Mouse (Mus musculus) forebrain, postnatal 0 days (tissue): ENCODE data around the gene Lnx1. TPM values are rescaled to one million over a fixed set of nuclear protein-coding genes. Genes with fewer than 3 reads are reported as not detected.
A peak's percentile ranks its signal among the peaks of the same experiment; 100 is the strongest.

Source experiments
- ATAC-seq: fragments of 200-750 bp; cut with Nextera tagmentation; 2 replicates; pipeline ENCODE4 v1.8.0; 2017; ENCODE audit warnings: mild to moderate bottlenecking, moderate library complexity
- DNase-seq: peaks from one replicate; pipeline ENCODE4 v3.0.0-alpha.2; 2015
- H3K27ac ChIP-seq: fragments of 300-500 bp; sonication (generic); 2 replicates; pipeline ENCODE4 v1.5.1; 2014; ENCODE audit warnings: low read depth, mild to moderate bottlenecking, antibody characterized with exemption, low read length, moderate library complexity, mixed read lengths
- H3K27me3 ChIP-seq: fragments of 300-500 bp; sonication (generic); 2 replicates; pipeline ENCODE4 v1.6.1; 2014; ENCODE audit warnings: mild to moderate bottlenecking, low read length, mixed read lengths; ENCODE audit not compliant: insufficient read depth
- H3K36me3 ChIP-seq: fragments of 300-500 bp; sonication (generic); 2 replicates; pipeline ENCODE4 v1.6.1; 2014; ENCODE audit warnings: mild to moderate bottlenecking, moderate library complexity; ENCODE audit not compliant: insufficient read depth
- H3K4me1 ChIP-seq: fragments of 300-500 bp; sonication (generic); 2 replicates; pipeline ENCODE4 v1.6.1; 2014; ENCODE audit warnings: antibody characterized with exemption; ENCODE audit not compliant: insufficient read depth
- H3K4me2 ChIP-seq: fragments of 300-500 bp; sonication (generic); 2 replicates; pipeline ENCODE4 v1.6.1; 2014; ENCODE audit warnings: low read depth, mild to moderate bottlenecking, moderate library complexity
- H3K4me3 ChIP-seq: fragments of 300-500 bp; sonication (generic); 2 replicates; pipeline ENCODE4 v1.5.1; 2014; ENCODE audit warnings: low read depth, low read length, mixed read lengths
- H3K9ac ChIP-seq: fragments of 300-500 bp; sonication (generic); 2 replicates; pipeline ENCODE4 v1.6.1; 2014; ENCODE audit warnings: mild to moderate bottlenecking
- H3K9me3 ChIP-seq: fragments of 300-500 bp; sonication (generic); 2 replicates; pipeline ENCODE4 v1.6.1; 2016; ENCODE audit warnings: low read length
- CTCF ChIP-seq: sonication (generic); IDR thresholded peaks from 2 replicates; pipeline ENCODE4 v1.5.1; 2016; ENCODE audit warnings: antibody characterized with exemption, control low read depth, low read depth
- WGBS: fragments of 180-500 bp; shearing (Covaris S2); extraction: QIAGEN DNeasy Blood & Tissue Kit; methylation state at CpG from one replicate; pipeline ENCODE4 v1.1.7; 2014; 5-methylcytosine and 5-hydroxymethylcytosine counted together
- polyA plus RNA-seq: library from polyadenylated mRNA; unstranded; fragments of >200 nt; fragmentation: Nextera tagmentation; extraction: Ambion mirVana; gene quantifications from 2 replicates; pipeline ENCODE4 v1.2.1, GENCODE M21; 2015
- total RNA-seq: library from RNA; depleted of rRNA; stranded (reverse); fragments of >200 nt; gene quantifications from 2 replicates; pipeline ENCODE4 v1.2.3, GENCODE M21; 2014

The Lnx1 gene
- total and polyA plus RNA-seq, 2 experiments from 2014 or later: 11.0 to 21.2 TPM

GRCm38 (mm10) chr5:74641000-74641399, 61.7 kb downstream of the Lnx1 start:
- 58% methylated on average over 6 of the region's 6 CpGs for WGBS
- H3K4me1 ChIP-seq: no peaks in the 10 kb centered on the region
- H3K9ac ChIP-seq: no peak overlapping the region
- H3K36me3 ChIP-seq: no peaks in the 10 kb centered on the region
- no peak overlapping the region for H3K4me3 ChIP-seq
- no peak for DNase-seq
- no peak for ATAC-seq
- no peaks in the 10 kb centered on the region for H3K9me3 ChIP-seq
- H3K4me2 ChIP-seq: no peak overlapping the region
- H3K27me3 ChIP-seq: no peaks in the 10 kb centered on the region
- no peak overlapping the region for H3K27ac ChIP-seq
- TF ChIP-seq CTCF: peak; percentile 50

DNA sequence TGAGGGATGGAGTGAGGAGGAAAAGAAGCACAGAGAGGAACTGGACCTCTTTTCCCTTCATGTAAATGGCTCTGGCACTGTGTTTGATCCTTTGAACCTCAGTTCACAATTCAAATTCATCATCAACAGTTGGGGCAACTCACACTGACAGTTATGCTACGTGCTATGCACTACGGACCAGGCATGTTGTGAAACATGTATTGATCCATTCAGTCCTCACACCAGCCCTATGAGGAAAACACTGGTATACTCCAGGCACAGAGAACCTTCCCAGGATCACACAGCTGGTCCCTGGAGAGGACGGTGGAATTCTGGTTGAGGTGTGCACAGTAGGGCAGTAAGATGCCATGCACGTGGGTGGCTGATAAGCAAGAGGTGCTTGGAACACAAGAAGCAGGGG, 62.2 kb downstream of the Lnx1 start:
- Histone ChIP-seq H3K27ac (no peak overlapping the region), H3K9ac (no peak overlapping the region), H3K4me2 (no peak overlapping the region), H3K4me3 (no peak overlapping the region), H3K27me3 (no peaks in the 10 kb centered on the region), H3K4me1 (no peaks in the 10 kb centered on the region), H3K36me3 (no peaks in the 10 kb centered on the region), H3K9me3 (no peaks in the 10 kb centered on the region)
- TF ChIP-seq CTCF: no peak
- DNase-seq: no peak
- ATAC-seq: no peak
- WGBS: 92% methylated on average over 4 of the region's 4 CpGs

DNA sequence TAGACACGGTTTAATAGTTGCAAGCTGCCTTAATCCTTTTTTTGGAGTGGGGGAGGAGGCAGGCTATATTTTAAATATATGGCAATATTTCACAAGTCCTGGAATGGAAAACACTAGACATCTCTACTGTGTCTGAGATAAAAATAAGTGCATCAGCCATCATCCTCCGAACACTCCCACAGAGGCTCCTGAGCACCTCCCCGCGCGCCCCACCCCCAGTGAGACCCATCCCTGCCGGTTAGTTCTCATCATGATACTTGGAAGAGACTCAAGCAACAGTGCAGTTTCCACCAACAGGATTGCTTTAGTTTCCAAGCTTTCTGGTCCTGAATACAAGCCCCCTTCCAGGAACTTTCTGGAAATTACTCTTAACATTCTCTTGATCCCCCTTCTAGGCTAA, 63.2 kb downstream of the Lnx1 start:
- no peak for TF ChIP-seq CTCF
- H3K9me3 ChIP-seq: no peaks in the 10 kb centered on the region
- H3K4me2 ChIP-seq: no peak overlapping the region
- no peak overlapping the region for H3K27ac ChIP-seq
- H3K4me3 ChIP-seq: no peak overlapping the region
- no peaks in the 10 kb centered on the region for H3K36me3 ChIP-seq
- no peak overlapping the region for H3K9ac ChIP-seq
- 87% methylated on average over 6 of the region's 6 CpGs for WGBS
- ATAC-seq: no peak
- H3K27me3 ChIP-seq: no peaks in the 10 kb centered on the region
- no peaks in the 10 kb centered on the region for H3K4me1 ChIP-seq
- DNase-seq: no peak

- H3K4me3 ChIP-seq: no peak overlapping the region
- no peaks in the 10 kb centered on the region for H3K4me1 ChIP-seq
- H3K4me2 ChIP-seq: no peak overlapping the region
- ATAC-seq (no peak), DNase-seq (no peak)
- 77% methylated on average over 3 of the region's 3 CpGs for WGBS
- no peaks in the 10 kb centered on the region for H3K36me3 ChIP-seq
- no peak for TF ChIP-seq CTCF
- H3K9me3 ChIP-seq: no peaks in the 10 kb centered on the region
- H3K9ac ChIP-seq: no peak overlapping the region
- no peak overlapping the region for H3K27ac ChIP-seq
- no peaks in the 10 kb centered on the region for H3K27me3 ChIP-seq
These were observed 68.3 kb downstream of the Lnx1 start for GRCm38 (mm10) chr5:74634391-74634790.

DNA sequence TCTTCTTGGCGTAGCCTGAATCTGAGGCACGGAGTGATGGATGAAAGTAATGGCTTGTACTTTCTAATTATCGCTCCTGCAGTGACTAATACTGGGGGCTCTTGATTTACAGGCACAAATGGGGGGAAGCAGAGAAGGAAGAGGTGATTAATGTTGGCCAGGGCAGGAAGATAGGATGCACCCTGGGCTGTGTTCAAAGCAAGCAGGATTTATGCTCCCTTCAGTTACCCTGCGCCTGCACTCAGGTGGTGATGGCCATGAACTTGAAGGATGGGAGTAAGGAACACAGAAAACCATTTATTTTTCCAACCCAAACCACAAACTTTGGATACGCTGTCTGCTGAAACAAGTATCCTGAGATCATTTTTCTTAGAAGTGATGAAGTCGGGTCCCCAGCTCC, 69.3 kb downstream of the Lnx1 start:
- no peak for TF ChIP-seq CTCF
- 88% methylated on average over 6 of the region's 6 CpGs for WGBS
- H3K4me3 ChIP-seq: no peak overlapping the region
- H3K9ac ChIP-seq: no peak overlapping the region
- no peak overlapping the region for H3K4me2 ChIP-seq
- no peaks in the 10 kb centered on the region for H3K9me3 ChIP-seq
- H3K27ac ChIP-seq: no peak overlapping the region
- no peak for DNase-seq
- no peak for ATAC-seq
- H3K36me3 ChIP-seq: no peaks in the 10 kb centered on the region
- no peaks in the 10 kb centered on the region for H3K27me3 ChIP-seq
- H3K4me1 ChIP-seq: no peaks in the 10 kb centered on the region

DNA sequence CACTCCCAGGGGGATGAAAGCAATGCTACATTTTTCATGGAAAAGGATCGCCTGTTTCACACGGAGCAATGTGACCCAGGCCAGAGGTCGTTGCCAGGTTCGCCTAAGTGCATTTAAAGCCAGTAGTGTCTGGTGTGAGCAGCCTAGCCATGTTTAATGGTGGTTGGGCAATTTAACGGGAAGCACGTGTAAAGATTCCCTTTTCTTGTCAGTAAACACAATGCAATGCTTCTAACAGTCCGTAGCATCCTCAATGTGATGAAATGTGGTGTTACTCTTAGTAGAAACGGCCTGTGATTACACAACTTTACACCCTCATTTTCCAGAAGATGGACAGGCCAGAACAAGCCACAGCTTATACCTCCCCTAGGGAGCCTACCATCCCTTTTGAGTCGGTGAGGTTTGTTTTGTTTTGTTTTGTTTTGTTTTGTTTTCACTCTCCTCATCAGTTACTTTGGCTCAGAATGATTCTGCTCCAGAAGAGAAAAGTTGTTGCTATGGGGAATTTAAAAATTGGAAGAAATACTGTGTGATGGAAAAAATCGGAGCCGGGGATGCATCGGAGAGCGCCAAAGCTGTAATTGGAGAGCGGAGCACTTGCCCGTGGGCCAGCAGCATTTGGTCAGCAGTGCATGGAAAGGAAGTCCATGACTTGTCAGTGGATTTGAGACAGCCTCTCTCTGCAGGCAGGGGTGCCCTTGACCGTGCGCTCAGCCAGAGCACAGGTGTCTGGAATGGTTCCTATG, 70.2 kb downstream of the Lnx1 start:
- Histone ChIP-seq H3K9me3 (no peaks in the 10 kb centered on the region), H3K27ac (no peak overlapping the region), H3K4me3 (no peak overlapping the region), H3K9ac (no peak overlapping the region), H3K4me1 (no peaks in the 10 kb centered on the region), H3K4me2 (no peak overlapping the region), H3K27me3 (no peaks in the 10 kb centered on the region), H3K36me3 (no peaks in the 10 kb centered on the region)
- no peak for ATAC-seq
- TF ChIP-seq CTCF: no peak
- DNase-seq: no peak
- 58% methylated on average over 17 of the region's 17 CpGs for WGBS

- no peak for ATAC-seq
- Histone ChIP-seq H3K9ac (no peak overlapping the region), H3K36me3 (no peaks in the 10 kb centered on the region), H3K27me3 (no peaks in the 10 kb centered on the region), H3K27ac (no peak overlapping the region), H3K4me2 (no peak overlapping the region), H3K4me1 (no peaks in the 10 kb centered on the region), H3K9me3 (no peaks in the 10 kb centered on the region), H3K4me3 (no peak overlapping the region)
- DNase-seq: no peak
- WGBS: 93% methylated on average over 12 of the region's 12 CpGs
- no peak for TF ChIP-seq CTCF
These were observed 74.7 kb downstream of the Lnx1 start for GRCm38 (mm10) chr5:74628001-74628400.

- Histone ChIP-seq H3K27ac (no peak overlapping the region), H3K4me3 (no peak overlapping the region), H3K4me1 (no peaks in the 10 kb centered on the region), H3K4me2 (no peak overlapping the region), H3K36me3 (no peaks in the 10 kb centered on the region), H3K27me3 (no peaks in the 10 kb centered on the region; the same call in 1 of the 2 replicates), H3K9ac (no peak overlapping the region), H3K9me3 (no peaks in the 10 kb centered on the region)
- DNase-seq (no peak), ATAC-seq (no peak)
- no peak for TF ChIP-seq CTCF
- WGBS: 79% methylated on average over 5 of the region's 5 CpGs
These were observed 78.3 kb downstream of the Lnx1 start for GRCm38 (mm10) chr5:74624385-74624784.
